8 mouse cellular contexts compared by ENCODE assay signal in the genomic region with DNA sequence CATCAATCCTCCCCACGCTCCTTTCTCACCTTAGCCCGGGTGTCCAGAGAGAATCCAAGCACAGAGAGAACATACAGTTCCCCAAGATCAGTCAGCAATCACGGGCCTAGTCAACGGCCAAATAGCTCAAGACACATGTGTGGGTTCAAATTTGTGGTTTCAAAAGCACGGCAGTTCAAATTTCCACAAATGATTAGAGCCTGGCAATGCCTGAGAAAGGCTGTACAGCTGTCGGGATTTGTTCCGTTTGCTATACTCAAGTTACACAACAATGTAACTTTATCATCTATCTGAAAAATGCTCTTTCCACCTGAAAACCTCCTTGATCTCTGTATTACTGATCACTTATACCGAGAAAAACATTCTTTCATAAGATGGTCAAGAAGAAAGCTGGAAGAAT. TPM values are rescaled to one million over a fixed set of nuclear protein-coding genes. Genes with fewer than 3 reads are reported as not detected.
DNase-seq lines count a peak whose midpoint lies in the region; ATAC-seq and TF ChIP-seq lines count a peak whose summit lies in the region.

No protein-coding gene starts in this region.

- peaks cover 3 to 11% of the 10 kb centered on the region in 2 experiments; a peak in 3 of 4 replicates for H3K4me1 ChIP-seq in heart, embryonic 14.5 days (ENCODE audit: control insufficient read depth in 2 of 2, insufficient read depth in 2 of 2, low read length in 2 of 2)
- H3K4me1 ChIP-seq in cortical plate, adult 2 months (ENCODE audit: control insufficient read depth, insufficient read depth, low read length), result no peaks in the 10 kb centered on the region
- H3K4me1 ChIP-seq in hindbrain, embryonic 13.5 days (replicated peaks), result peaks cover 14% of the 10 kb centered on the region
- H3K4me1 ChIP-seq in midbrain, embryonic 12.5 days, result peaks cover 13% of the 10 kb centered on the region

- no peak for TF ChIP-seq CTCF in cortical plate, adult 2 months (IDR thresholded peaks at IDR 0.05; ENCODE audit: extremely low read depth, insufficient read depth, low read length)

- no peak for ATAC-seq in heart, embryonic 14.5 days (ENCODE audit: insufficient number of reproducible peaks, insufficient read depth, low FRiP score, low read depth)
- no peak for ATAC-seq in hindbrain, embryonic 13.5 days (ENCODE audit: low FRiP score)
- no peak for ATAC-seq in midbrain, embryonic 12.5 days (ENCODE audit: low FRiP score, low read depth)
- ATAC-seq in erythroblast, adult 5-6 weeks (replicated peaks; ENCODE audit: low FRiP score, poor library complexity, severe bottlenecking), result no peak

- WGBS in heart, embryonic 14.5 days, result 66% methylated on average over 8 of the region's 8 CpGs
- WGBS in hindbrain, embryonic 13.5 days, result 71% methylated on average over 8 of the region's 8 CpGs
- 75% methylated on average over 8 of the region's 8 CpGs for WGBS in midbrain, embryonic 12.5 days

- H3K9ac ChIP-seq in heart, embryonic 14.5 days (ENCODE audit: low read length), result peak overlapping the region; percentile 79; the same call in 1 of the 2 replicates
- H3K9ac ChIP-seq in hindbrain, embryonic 13.5 days, result peak overlapping the region; percentile 51; the same call in 1 of the 2 replicates
- no peak overlapping the region for H3K9ac ChIP-seq in midbrain, embryonic 12.5 days (replicated peaks)

- DNase-seq in heart, postnatal 25 days (ENCODE audit: low spot score), result no peak
- DNase-seq in left cerebral cortex, adult 8-10 months (ENCODE audit: low spot score in 2 of 2), result no peak
- DNase-seq in frontal cortex, postnatal 25 days (ENCODE audit: low spot score in 2 of 2), result no peak

- H3K36me3 ChIP-seq in heart, embryonic 14.5 days (ENCODE audit: control insufficient read depth, insufficient read depth, low read length), result no peaks in the 10 kb centered on the region
- no peaks in the 10 kb centered on the region for H3K36me3 ChIP-seq in hindbrain, embryonic 13.5 days
- H3K36me3 ChIP-seq in midbrain, embryonic 12.5 days, result no peaks in the 10 kb centered on the region

- no peaks in the 10 kb centered on the region for H3K9me3 ChIP-seq in heart, embryonic 14.5 days (ENCODE audit: control insufficient read depth, low read length)
- H3K9me3 ChIP-seq in hindbrain, embryonic 13.5 days, result no peaks in the 10 kb centered on the region; the same call in 1 of the 2 replicates
- 0 out of 2 replicates have a peak, but pooled peaks cover 6% of the 10 kb centered on the region for H3K9me3 ChIP-seq in midbrain, embryonic 12.5 days

- peak overlapping the region; percentile 89 for H3K4me2 ChIP-seq in heart, embryonic 14.5 days (ENCODE audit: low read length)
- H3K4me2 ChIP-seq in hindbrain, embryonic 13.5 days, result peak overlapping the region; percentile 87
- peak overlapping the region; percentile 66 for H3K4me2 ChIP-seq in midbrain, embryonic 12.5 days (replicated peaks)

- H3K27me3 ChIP-seq in heart, embryonic 14.5 days (ENCODE audit: control insufficient read depth, insufficient read depth, low read length), result 0 out of 2 replicates have a peak, but pooled peaks cover 4% of the 10 kb centered on the region
- H3K27me3 ChIP-seq in hindbrain, embryonic 13.5 days, result 0 out of 2 replicates have a peak, but pooled peaks cover 9% of the 10 kb centered on the region
- H3K27me3 ChIP-seq in midbrain, embryonic 12.5 days, result peaks cover 12% of the 10 kb centered on the region

- intact Hi-C loops in heart, postnatal 25 days (cut with DNase I), result no loop called here

- peak overlapping the region; percentile 68 to 69 for H3K4me3 ChIP-seq in heart, embryonic 14.5 days (ENCODE audit: control insufficient read depth in 1 of 2, insufficient read depth in 1 of 2, low read depth in 1 of 2, low read length in 2 of 2)
- peak overlapping the region; percentile 47 for H3K4me3 ChIP-seq in cortical plate, adult 2 months (ENCODE audit: insufficient read depth, low read length)
- peak overlapping the region; percentile 74 for H3K4me3 ChIP-seq in hindbrain, embryonic 13.5 days
- peak overlapping the region; percentile 56; the same call in 1 of the 2 replicates for H3K4me3 ChIP-seq in midbrain, embryonic 12.5 days

- no peak for TF ChIP-seq POLR2A in cortical plate, adult 2 months (IDR thresholded peaks at IDR 0.05; ENCODE audit: extremely low read depth, insufficient read depth, low read length)

- H3K27ac ChIP-seq in heart, embryonic 14.5 days (replicated peaks in 1 of 2; ENCODE audit: control insufficient read depth in 1 of 2, insufficient read depth in 1 of 2, low read depth in 2 of 2, low read length in 2 of 2), result peak overlapping the region in 1 of 2 experiments; percentile 79; a peak in 1 of 4 replicates
- no peak overlapping the region for H3K27ac ChIP-seq in cortical plate, adult 2 months (ENCODE audit: insufficient read depth, low read length)
- peak overlapping the region; percentile 86; the same call in 1 of the 2 replicates for H3K27ac ChIP-seq in hindbrain, embryonic 13.5 days
- 0 out of 2 replicates have a peak overlapping the region, but pooled peaks have one; percentile 74 for H3K27ac ChIP-seq in midbrain, embryonic 12.5 days (replicated peaks)

RNA-seq across cellular contexts. Expression of a gene that starts 0.5 kb away (rescaled TPM):
- 0.58 and 0.89 TPM in 2 replicates for polyA plus RNA-seq in heart, embryonic 14.5 days (2014; fragmentation: Nextera tagmentation; extraction: Ambion mirVana)
- total RNA-seq in heart, postnatal 25 days (2021), result 1 to 10 TPM; 3.7 to 4.1 TPM
- 0.40 and 0.52 TPM in 2 replicates for polyA plus RNA-seq in cortical plate, adult 2 months (2012; rRNA removed)
- 0.14 TPM in 2 replicates for polyA plus RNA-seq in hindbrain, embryonic 13.5 days (2015; fragmentation: Nextera tagmentation; extraction: Ambion mirVana)
- not detected in 2 replicates for polyA plus RNA-seq in midbrain, embryonic 12.5 days (2016; fragmentation: Nextera tagmentation; extraction: Ambion mirVana)
- 1.5 TPM in 1 of 2 replicates, not detected in the other for total RNA-seq in erythroblast, adult 5-6 weeks (2015; ENCODE audit: low replicate concordance)
- not detected in 2 replicates for total RNA-seq in erythroblast, adult 5-6 weeks (2017; ENCODE audit: low replicate concordance)
- 1 to 10 TPM in 1 of 4 experiments, under 1 TPM in 3; 0.53 to 1.3 (median 0.79) TPM for total RNA-seq in left cerebral cortex, adult 8-10 months (2022)

RNA-seq across cellular contexts. Expression of a gene that starts 39.1 kb away (rescaled TPM):
- 0.13 TPM in 1 of 2 replicates, not detected in the other for polyA plus RNA-seq in heart, embryonic 14.5 days (2014; fragmentation: Nextera tagmentation; extraction: Ambion mirVana)
- total RNA-seq in heart, postnatal 25 days (2021), result under 1 TPM; 0.34 to 0.44 TPM
- 0.04 TPM in 2 replicates for polyA plus RNA-seq in cortical plate, adult 2 months (2012; rRNA removed)
- polyA plus RNA-seq in hindbrain, embryonic 13.5 days (2015; fragmentation: Nextera tagmentation; extraction: Ambion mirVana), result 0.08 TPM in 1 of 2 replicates, not detected in the other
- polyA plus RNA-seq in midbrain, embryonic 12.5 days (2016; fragmentation: Nextera tagmentation; extraction: Ambion mirVana), result 0.09 TPM in 1 of 2 replicates, not detected in the other
- total RNA-seq in erythroblast, adult 5-6 weeks (2015; ENCODE audit: low replicate concordance), result not detected in 2 replicates
- 0.28 and 0.34 TPM in 2 replicates for total RNA-seq in erythroblast, adult 5-6 weeks (2017; ENCODE audit: low replicate concordance)
- total RNA-seq in left cerebral cortex, adult 8-10 months (2022), result under 1 TPM in 3 of 4 experiments, not detected in 1; 0.25 to 0.44 (median 0.27) TPM
